ENCODE assay signal across 27 mouse cellular contexts in the genomic region with DNA sequence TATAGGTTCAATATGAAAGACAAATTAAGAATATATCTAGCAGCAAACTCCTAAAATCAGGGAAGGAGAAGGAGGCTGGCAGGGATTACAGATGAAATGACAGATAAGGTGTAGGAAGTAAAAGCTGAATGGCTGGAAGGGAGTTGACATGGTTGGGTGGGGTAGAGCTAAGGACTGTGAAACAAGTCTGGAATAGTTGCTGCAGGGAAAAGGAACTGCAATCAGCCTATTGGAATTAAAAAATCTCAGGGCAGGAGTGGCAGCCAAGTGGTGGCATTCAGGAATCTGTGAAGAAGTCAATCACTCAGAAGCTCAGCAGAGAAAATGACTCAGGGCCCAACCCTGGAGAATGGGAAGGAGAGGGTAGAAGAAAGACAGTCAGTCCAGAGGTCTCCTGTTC.
DNase-seq lines count a peak whose midpoint lies in the region; ATAC-seq and TF ChIP-seq lines count a peak whose summit lies in the region.
"Had no signal": no experiment of that assay in that cellular context is flagged by ENCODE, and none has a peak within 500 bp of the region (broad histone marks: within the 10 kb centered on the region; RNA-seq: fewer than 3 reads in every experiment).

No protein-coding gene starts in this region.

- H3K27ac ChIP-seq in heart, embryonic 13.5 days (replicated peaks), result peak overlapping the region; percentile 37; the same call in 1 of the 2 replicates
- H3K27ac ChIP-seq in heart, embryonic 11.5 days (ENCODE audit: low read depth, low read length), result no peak overlapping the region
- peak overlapping the region; percentile 55; the same call in 1 of the 2 replicates for H3K27ac ChIP-seq in lung, embryonic 15.5 days
- peak overlapping the region; percentile 100 for H3K27ac ChIP-seq in ES-Bruce4 (ENCODE audit: insufficient read depth, low read length)
- no peak overlapping the region for H3K27ac ChIP-seq in midbrain, embryonic 10.5 days (replicated peaks)
- H3K27ac ChIP-seq: hindbrain, embryonic 13.5 days; limb, embryonic 13.5 days; neural tube, embryonic 12.5 days had no signal

- DNase-seq in lung, adult 2 months, result no peak
- peak; percentile 63 for DNase-seq in Muller cell, postnatal 12 days (ENCODE audit: inconsistent ontology term)
- DNase-seq in embryo, embryonic 10 days (ENCODE audit: low spot score), result no peak
- DNase-seq in midbrain, embryonic 10.5 days (ENCODE audit: low spot score), result no peak
- DNase-seq: adrenal gland, postnatal 14 days; cerebellum, adult 11-12 months; cerebellum, postnatal 10 days; gastrocnemius, postnatal 14 days; kidney, adult 9 months; kidney, postnatal 10 days; right cerebral cortex, adult 18-20 months; right cerebral cortex, postnatal 4 days; thymus, postnatal 14 days had no signal

- no peak for TF ChIP-seq CTCF in lung, adult 2 months (IDR thresholded peaks at IDR 0.05; ENCODE audit: insufficient read depth, low read length)
- no peak for TF ChIP-seq CTCF in ES-Bruce4 (IDR thresholded peaks at IDR 0.05; ENCODE audit: low read depth, low read length)

- H3K27me3 ChIP-seq in heart, embryonic 13.5 days (replicated peaks), result no peaks in the 10 kb centered on the region
- H3K27me3 ChIP-seq in heart, embryonic 11.5 days (ENCODE audit: control insufficient read depth, insufficient read depth, low read length), result no peaks in the 10 kb centered on the region
- no peaks in the 10 kb centered on the region for H3K27me3 ChIP-seq in lung, embryonic 15.5 days
- no peaks in the 10 kb centered on the region for H3K27me3 ChIP-seq in ES-Bruce4 (ENCODE audit: control insufficient read depth, insufficient read depth, low read length, poor library complexity, severe bottlenecking)
- H3K27me3 ChIP-seq in midbrain, embryonic 10.5 days (ENCODE audit: low read depth, poor library complexity, severe bottlenecking), result no peaks in the 10 kb centered on the region
- H3K27me3 ChIP-seq: CH12.LX; heart, embryonic 12.5 days; hindbrain, embryonic 13.5 days; limb, embryonic 13.5 days; neural tube, embryonic 12.5 days had no signal

- H3K36me3 ChIP-seq in heart, embryonic 13.5 days, result 0 out of 2 replicates have a peak, but pooled peaks cover 4% of the 10 kb centered on the region
- no peaks in the 10 kb centered on the region for H3K36me3 ChIP-seq in heart, embryonic 11.5 days (ENCODE audit: control insufficient read depth, insufficient read depth, low read length)
- H3K36me3 ChIP-seq in lung, embryonic 15.5 days, result no peaks in the 10 kb centered on the region
- H3K36me3 ChIP-seq in ES-Bruce4 (ENCODE audit: control insufficient read depth, insufficient read depth, low read length, poor library complexity, severe bottlenecking), result no peaks in the 10 kb centered on the region; the same call in 1 of the 2 replicates
- peaks cover 24% of the 10 kb centered on the region; the same call in 1 of the 2 replicates for H3K36me3 ChIP-seq in midbrain, embryonic 10.5 days
- H3K36me3 ChIP-seq: heart, embryonic 12.5 days; hindbrain, embryonic 13.5 days; limb, embryonic 13.5 days; neural tube, embryonic 12.5 days had no signal

- no peak overlapping the region for H3K4me3 ChIP-seq in heart, embryonic 13.5 days
- no peak overlapping the region for H3K4me3 ChIP-seq in heart, embryonic 11.5 days (ENCODE audit: low read depth, low read length)
- H3K4me3 ChIP-seq in lung, embryonic 15.5 days, result no peak overlapping the region
- no peak overlapping the region for H3K4me3 ChIP-seq in lung, adult 2 months (replicated peaks; ENCODE audit: extremely low read depth, low read depth, low read length)
- no peak overlapping the region for H3K4me3 ChIP-seq in ES-Bruce4 (ENCODE audit: low read depth, low read length)
- no peak overlapping the region for H3K4me3 ChIP-seq in midbrain, embryonic 10.5 days
- H3K4me3 ChIP-seq: heart, embryonic 12.5 days; hindbrain, embryonic 13.5 days; limb, embryonic 13.5 days; neural tube, embryonic 12.5 days had no signal

- no peak overlapping the region for H3K4me2 ChIP-seq in heart, embryonic 13.5 days
- no peak overlapping the region for H3K4me2 ChIP-seq in heart, embryonic 11.5 days
- no peak overlapping the region for H3K4me2 ChIP-seq in lung, embryonic 15.5 days
- H3K4me2 ChIP-seq: heart, embryonic 12.5 days; hindbrain, embryonic 13.5 days; limb, embryonic 13.5 days; liver, embryonic 11.5 days; midbrain, embryonic 11.5 days; neural tube, embryonic 12.5 days had no signal

- 0 out of 2 replicates have a peak, but pooled peaks cover 4% of the 10 kb centered on the region for H3K9me3 ChIP-seq in heart, embryonic 13.5 days
- no peaks in the 10 kb centered on the region for H3K9me3 ChIP-seq in heart, embryonic 11.5 days (replicated peaks; ENCODE audit: control insufficient read depth, low read length)
- no peaks in the 10 kb centered on the region for H3K9me3 ChIP-seq in lung, embryonic 15.5 days
- no peaks in the 10 kb centered on the region; the same call in none of the 2 replicates for H3K9me3 ChIP-seq in ES-Bruce4 (replicated peaks; ENCODE audit: control insufficient read depth, insufficient read depth, low read length, poor library complexity, severe bottlenecking)
- H3K9me3 ChIP-seq in midbrain, embryonic 10.5 days (replicated peaks), result no peaks in the 10 kb centered on the region; the same call in 1 of the 2 replicates
- H3K9me3 ChIP-seq: heart, embryonic 12.5 days; hindbrain, embryonic 13.5 days; limb, embryonic 13.5 days; neural tube, embryonic 12.5 days had no signal

- peaks cover 74% of the 10 kb centered on the region for H3K4me1 ChIP-seq in heart, embryonic 13.5 days
- H3K4me1 ChIP-seq in heart, embryonic 11.5 days (ENCODE audit: control insufficient read depth, insufficient read depth, low read length), result peaks cover 42% of the 10 kb centered on the region
- peaks cover 62% of the 10 kb centered on the region for H3K4me1 ChIP-seq in lung, embryonic 15.5 days
- peaks cover 52% of the 10 kb centered on the region for H3K4me1 ChIP-seq in lung, adult 2 months (ENCODE audit: control insufficient read depth, insufficient read depth, low read length)
- peaks cover 5% of the 10 kb centered on the region for H3K4me1 ChIP-seq in ES-Bruce4 (ENCODE audit: control insufficient read depth, insufficient read depth, low read length)
- peaks cover 41% of the 10 kb centered on the region for H3K4me1 ChIP-seq in midbrain, embryonic 10.5 days

- TF ChIP-seq POLR2A in lung, adult 2 months (IDR thresholded peaks at IDR 0.05; ENCODE audit: borderline replicate concordance, extremely low read depth, low read depth, low read length), result no peak
- TF ChIP-seq POLR2A in ES-Bruce4 (IDR thresholded peaks at IDR 0.05; ENCODE audit: insufficient read depth, low read length), result no peak

- no peak for TF ChIP-seq EP300 in ES-Bruce4 (IDR thresholded peaks at IDR 0.05; ENCODE audit: insufficient read depth, low read depth, low read length)

- no peak for ATAC-seq in heart, embryonic 13.5 days (ENCODE audit: extremely low read depth, insufficient number of reproducible peaks, low FRiP score, low TSS enrichment)
- no peak for ATAC-seq in heart, embryonic 11.5 days (replicated peaks; ENCODE audit: insufficient number of reproducible peaks, low FRiP score, low TSS enrichment)
- no peak for ATAC-seq in lung, embryonic 15.5 days (ENCODE audit: borderline replicate concordance, extremely low read depth, low FRiP score, low TSS enrichment)
- ATAC-seq: forebrain, embryonic 14.5 days; intestine, embryonic 16.5 days; midbrain, embryonic 16.5 days had no signal

- H3K9ac ChIP-seq in heart, embryonic 13.5 days, result no peak overlapping the region
- H3K9ac ChIP-seq in heart, embryonic 11.5 days (ENCODE audit: low read depth, low read length), result no peak overlapping the region
- H3K9ac ChIP-seq in lung, embryonic 15.5 days, result no peak overlapping the region
- H3K9ac ChIP-seq in ES-Bruce4 (ENCODE audit: low read depth, poor library complexity, severe bottlenecking), result no peak overlapping the region
- H3K9ac ChIP-seq: heart, embryonic 12.5 days; hindbrain, embryonic 13.5 days; limb, embryonic 13.5 days; neural tube, embryonic 12.5 days had no signal

Comparison
In these comparisons a context has a peak if more than half of its experiments do, and no peak if none do; other contexts are left out.
1. H3K27ac ChIP-seq: peak in heart, embryonic 13.5 days (single experiment), lung, embryonic 15.5 days (single experiment) and ES-Bruce4 (single experiment); none in heart, embryonic 11.5 days (single experiment) and midbrain, embryonic 10.5 days (single experiment).